Mouse (Mus musculus) heart, postnatal 0 days (tissue): ENCODE results near the gene H2-T23. TPM values are rescaled to one million over a fixed set of nuclear protein-coding genes. Genes with fewer than 3 reads are reported as not detected.

ENCODE experiments used
- ATAC-seq: fragments of 200-750 bp; cut with Nextera tagmentation; 2 replicates; pipeline ENCODE4 v1.8.0; 2017; ENCODE audit warnings: low read depth, moderate number of reproducible peaks, moderate library complexity; ENCODE audit not compliant: insufficient read depth
- DNase-seq: peaks from one replicate; pipeline ENCODE4 v3.0.0-alpha.2; 2016; ENCODE audit warnings: low spot score
- H3K27ac ChIP-seq: fragments of 300-500 bp; sonication (generic); 2 replicates; pipeline ENCODE4 v1.5.1; 2014; ENCODE audit warnings: low read depth, mild to moderate bottlenecking
- H3K27me3 ChIP-seq: fragments of 300-500 bp; sonication (generic); 2 replicates; pipeline ENCODE4 v1.6.1; 2014; ENCODE audit warnings: low read length, mixed read lengths; ENCODE audit not compliant: control insufficient read depth, insufficient read depth
- H3K36me3 ChIP-seq: fragments of 300-500 bp; sonication (generic); replicated peaks from 2 replicates; pipeline ENCODE4 v1.6.1; 2014; ENCODE audit warnings: low read length, mixed read lengths; ENCODE audit not compliant: control insufficient read depth, insufficient read depth
- H3K4me1 ChIP-seq: fragments of 300-500 bp; sonication (generic); 2 replicates; pipeline ENCODE4 v1.6.1; 2014; ENCODE audit warnings: antibody characterized with exemption; ENCODE audit not compliant: control insufficient read depth, insufficient read depth
- H3K4me2 ChIP-seq: fragments of 300-500 bp; sonication (generic); 2 replicates; pipeline ENCODE4 v1.6.1; 2014; ENCODE audit warnings: low read depth, mild to moderate bottlenecking, low read length, moderate library complexity
- H3K4me3 ChIP-seq: fragments of 300-500 bp; sonication (generic); 2 replicates; pipeline ENCODE4 v1.5.1; 2014; ENCODE audit warnings: low read depth, low read length
- H3K9ac ChIP-seq: fragments of 300-500 bp; sonication (generic); replicated peaks from 2 replicates; pipeline ENCODE4 v1.6.1; 2014; ENCODE audit warnings: low read depth, low read length, mixed read lengths
- H3K9me3 ChIP-seq: fragments of 300-500 bp; sonication (generic); replicated peaks from 2 replicates; pipeline ENCODE4 v1.6.1; 2016; ENCODE audit warnings: low read length; ENCODE audit not compliant: control insufficient read depth
- CTCF ChIP-seq: IDR thresholded peaks from 2 replicates; pipeline ENCODE4 v1.5.1; 2016; ENCODE audit warnings: antibody characterized with exemption, control low read depth, low read depth
- EP300 ChIP-seq: IDR thresholded peaks from 2 replicates; pipeline ENCODE4 v1.6.1; 2016; ENCODE audit warnings: antibody characterized with exemption, low read depth
- WGBS: fragments of 180-500 bp; shearing (Covaris S2); extraction: QIAGEN DNeasy Blood & Tissue Kit; methylation state at CpG from one replicate; pipeline ENCODE4 v1.1.7; 2014; 5-methylcytosine and 5-hydroxymethylcytosine counted together
- polyA plus RNA-seq: library from polyadenylated mRNA; unstranded; fragments of >200 nt; fragmentation: Nextera tagmentation; extraction: Ambion mirVana; gene quantifications from 2 replicates; pipeline ENCODE4 v1.2.1, GENCODE M21; 2015
- total RNA-seq: library from RNA; depleted of rRNA; stranded (reverse); fragments of >200 nt; gene quantifications from 2 replicates; pipeline ENCODE4 v1.2.3, GENCODE M21; 2014; ENCODE audit warnings: low replicate concordance

The H2-T23 gene
- total and polyA plus RNA-seq, 2 experiments from 2014 or later, result 10.8 to 34.8 TPM

DNA sequence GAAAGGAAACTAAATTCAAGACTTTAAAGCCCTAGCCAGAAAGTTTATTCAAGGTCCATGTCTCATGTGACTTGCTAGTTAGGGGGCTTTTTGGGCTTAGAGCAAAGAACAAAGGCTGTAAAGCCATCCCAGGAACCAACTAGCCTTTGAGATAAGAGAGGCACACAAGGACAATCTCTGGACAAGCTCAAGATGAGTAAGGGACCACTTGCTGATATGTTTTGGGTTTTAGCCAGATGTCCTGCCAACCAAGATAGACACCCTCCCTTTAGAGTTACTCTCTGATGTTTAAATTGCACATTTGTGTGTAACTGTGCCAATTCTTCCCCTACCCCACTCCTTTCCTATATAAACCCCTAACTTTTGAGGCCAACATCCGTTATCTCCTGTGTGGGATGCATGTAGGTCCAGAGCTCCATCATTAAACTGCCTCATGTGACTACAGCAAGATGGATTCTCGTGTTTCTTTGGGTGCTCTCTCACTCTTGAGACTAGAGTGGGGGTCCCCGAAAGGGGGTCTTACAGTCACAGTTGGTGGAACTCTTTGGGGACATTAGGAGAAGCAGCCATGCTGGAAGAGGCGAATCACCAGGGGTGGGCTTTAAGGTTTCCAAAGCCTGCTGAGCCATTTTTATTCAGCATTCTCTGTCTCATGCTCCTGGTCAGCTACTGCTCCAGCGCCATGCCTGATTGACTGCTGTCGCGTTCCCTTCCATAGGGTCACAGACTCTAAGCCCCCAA lies 3.6 kb downstream of the H2-T23 start:
- H3K9me3 ChIP-seq, result no peaks in the 10 kb centered on the region
- H3K4me2 ChIP-seq, result no peak overlapping the region
- WGBS, result 81% methylated on average over 7 of the region's 7 CpGs
- no peak overlapping the region for H3K9ac ChIP-seq
- ATAC-seq (no peak), DNase-seq (no peak)
- no peaks in the 10 kb centered on the region for H3K36me3 ChIP-seq
- H3K4me3 ChIP-seq, result no peak overlapping the region
- no peaks in the 10 kb centered on the region for H3K27me3 ChIP-seq
- no peak for TF ChIP-seq EP300
- TF ChIP-seq CTCF, result no peak
- H3K27ac ChIP-seq, result no peak overlapping the region
- peaks cover 3% of the 10 kb centered on the region; the same call in 1 of the 2 replicates for H3K4me1 ChIP-seq

DNA sequence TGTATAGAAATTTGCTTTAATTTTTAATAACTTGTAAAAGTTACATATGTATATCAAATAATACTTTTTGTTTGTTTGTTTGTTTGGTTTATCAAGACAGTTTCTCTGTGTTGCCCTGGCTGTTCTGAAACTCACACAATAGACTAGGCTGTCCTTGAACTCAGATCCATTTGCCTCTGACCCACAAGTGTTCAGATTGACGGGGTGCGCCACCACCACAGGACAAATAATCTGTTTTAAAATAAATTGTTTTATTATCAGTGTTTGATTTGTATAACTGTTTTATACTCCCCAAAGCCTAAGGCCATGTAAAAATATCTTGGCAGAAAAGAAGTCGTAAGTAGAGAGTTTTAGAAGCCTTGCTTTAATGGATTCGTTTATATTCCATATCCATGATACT lies 5.0 kb downstream of the H2-T23 start:
- 90% methylated on average over 4 of the region's 4 CpGs for WGBS
- Histone ChIP-seq H3K36me3 (no peaks in the 10 kb centered on the region), H3K27ac (no peak overlapping the region), H3K9me3 (no peaks in the 10 kb centered on the region), H3K27me3 (no peaks in the 10 kb centered on the region), H3K4me1 (peaks cover 6% of the 10 kb centered on the region), H3K4me3 (no peak overlapping the region), H3K4me2 (no peak overlapping the region), H3K9ac (no peak overlapping the region)
- DNase-seq, result no peak
- ATAC-seq, result no peak
- no peak for TF ChIP-seq CTCF
- no peak for TF ChIP-seq EP300

DNA sequence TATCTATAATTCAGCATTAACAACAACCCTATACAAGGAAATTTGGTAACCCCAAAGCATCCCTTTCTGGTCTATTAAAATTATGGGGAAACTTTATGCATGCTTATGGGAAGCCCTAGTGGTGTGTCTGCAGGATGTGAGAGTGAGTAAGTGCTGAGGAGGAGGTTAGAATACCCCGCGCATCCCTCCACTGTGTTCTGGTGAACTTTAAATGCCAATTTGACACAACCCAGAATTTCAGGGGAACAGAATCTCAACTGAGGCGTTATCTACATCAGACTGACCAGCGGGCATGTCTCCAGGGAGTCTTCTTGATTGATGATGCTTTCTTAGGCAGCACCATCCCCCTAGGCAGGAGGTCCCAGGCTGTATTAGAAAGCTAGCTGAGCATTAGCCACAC lies 6.8 kb downstream of the H2-T23 start:
- Histone ChIP-seq H3K4me1 (peaks cover 3% of the 10 kb centered on the region), H3K9me3 (no peaks in the 10 kb centered on the region), H3K9ac (no peak overlapping the region), H3K27me3 (no peaks in the 10 kb centered on the region), H3K36me3 (no peaks in the 10 kb centered on the region), H3K4me2 (no peak overlapping the region), H3K4me3 (no peak overlapping the region), H3K27ac (no peak overlapping the region)
- TF ChIP-seq EP300 (no peak), CTCF (no peak)
- DNase-seq (no peak), ATAC-seq (no peak)
- WGBS, result 58% methylated on average over 4 of the region's 4 CpGs

DNA sequence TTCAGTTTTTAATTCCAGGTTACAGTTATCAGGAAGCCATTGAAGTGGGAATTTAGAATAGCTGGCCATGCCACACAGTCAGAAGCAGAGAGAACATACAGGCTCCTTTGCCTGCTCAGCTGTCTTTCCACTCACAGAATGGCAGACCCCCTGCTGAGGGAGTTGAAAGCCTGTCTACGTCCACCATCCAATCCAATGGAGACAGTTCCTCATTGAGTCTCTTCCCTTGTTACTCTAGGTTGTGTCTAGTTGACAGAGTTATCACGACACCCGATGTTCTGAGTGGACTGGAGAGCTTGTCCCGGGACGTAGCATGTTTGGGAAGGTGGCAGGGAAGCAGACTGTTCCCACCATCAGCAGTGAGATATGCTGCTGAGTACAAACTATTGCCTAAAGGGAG lies 7.5 kb downstream of the H2-T23 start:
- Histone ChIP-seq H3K4me3 (no peak overlapping the region), H3K9me3 (no peaks in the 10 kb centered on the region)
- TF ChIP-seq EP300 (no peak), CTCF (no peak)

DNA sequence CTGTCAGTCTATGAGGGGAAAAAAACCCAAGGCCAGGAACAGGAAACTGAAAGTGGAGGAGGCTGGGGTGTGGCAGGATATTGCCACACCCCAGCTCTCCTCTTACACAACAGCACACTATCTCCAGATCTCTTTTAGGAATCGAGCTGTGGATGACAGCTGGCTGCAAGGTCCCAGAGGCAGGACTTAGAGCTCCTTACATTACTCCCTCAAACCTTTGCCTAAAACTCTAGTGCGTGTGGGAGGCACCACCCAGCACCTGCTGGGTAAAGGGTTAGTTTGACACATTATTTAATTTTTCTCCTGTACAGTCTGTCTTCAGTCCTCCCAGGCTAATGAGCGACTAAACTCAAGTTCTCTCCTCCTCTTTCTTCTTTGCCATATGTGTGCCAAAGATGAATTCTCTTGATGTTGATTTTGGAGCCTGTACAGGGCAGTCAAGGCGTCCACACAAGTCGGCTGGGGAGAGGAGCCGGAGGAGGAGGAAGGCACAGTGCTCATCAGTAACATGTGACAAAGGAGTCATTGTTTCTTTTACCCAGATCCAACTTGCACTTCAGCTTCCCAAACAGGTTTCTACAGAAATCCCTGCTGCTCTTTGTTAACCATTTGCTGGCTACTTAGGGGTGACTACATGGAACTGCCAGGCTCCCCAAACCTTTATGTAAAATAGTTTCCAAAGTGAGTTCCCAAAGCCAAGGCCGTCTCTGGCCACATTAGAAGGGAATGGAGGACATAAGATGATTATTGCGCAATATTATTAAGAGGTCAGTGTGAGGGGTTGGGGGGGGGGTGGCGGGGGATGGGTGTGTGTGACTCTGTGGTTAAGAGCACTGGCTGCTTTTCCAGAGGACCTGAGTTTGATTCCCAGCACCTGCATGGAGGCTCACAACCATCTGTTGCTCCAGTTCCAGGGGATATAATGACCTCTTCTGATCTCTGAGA lies 8.7 kb downstream of the H2-T23 start:
- peaks cover 3% of the 10 kb centered on the region for H3K4me1 ChIP-seq
- H3K4me3 ChIP-seq, result no peak overlapping the region

More for the DNA sequence above, 7.5 kb downstream of the H2-T23 start:
- ATAC-seq (no peak), DNase-seq (no peak)
- H3K36me3 ChIP-seq, result no peaks in the 10 kb centered on the region
- H3K4me1 ChIP-seq, result peaks cover 3% of the 10 kb centered on the region
- H3K9ac ChIP-seq, result no peak overlapping the region
- no peak overlapping the region for H3K4me2 ChIP-seq
- no peak overlapping the region for H3K27ac ChIP-seq
- H3K27me3 ChIP-seq, result no peaks in the 10 kb centered on the region
- 38% methylated on average over 5 of the region's 5 CpGs for WGBS

More for the DNA sequence above, 8.7 kb downstream of the H2-T23 start:
- no peaks in the 10 kb centered on the region for H3K27me3 ChIP-seq
- TF ChIP-seq CTCF (no peak), EP300 (peak; percentile 52; the same call in 1 of the 2 replicates)
- peak; percentile 11; the same call in 1 of the 2 replicates for ATAC-seq
- DNase-seq, result peak; percentile 55
- 55% methylated on average over 9 of the region's 9 CpGs for WGBS
- no peaks in the 10 kb centered on the region for H3K36me3 ChIP-seq
- H3K9ac ChIP-seq, result no peak overlapping the region
- peak overlapping the region; percentile 5; the same call in 1 of the 2 replicates for H3K4me2 ChIP-seq
- peak overlapping the region; percentile 70 for H3K27ac ChIP-seq
- H3K9me3 ChIP-seq, result no peaks in the 10 kb centered on the region
